In the genomic region with DNA sequence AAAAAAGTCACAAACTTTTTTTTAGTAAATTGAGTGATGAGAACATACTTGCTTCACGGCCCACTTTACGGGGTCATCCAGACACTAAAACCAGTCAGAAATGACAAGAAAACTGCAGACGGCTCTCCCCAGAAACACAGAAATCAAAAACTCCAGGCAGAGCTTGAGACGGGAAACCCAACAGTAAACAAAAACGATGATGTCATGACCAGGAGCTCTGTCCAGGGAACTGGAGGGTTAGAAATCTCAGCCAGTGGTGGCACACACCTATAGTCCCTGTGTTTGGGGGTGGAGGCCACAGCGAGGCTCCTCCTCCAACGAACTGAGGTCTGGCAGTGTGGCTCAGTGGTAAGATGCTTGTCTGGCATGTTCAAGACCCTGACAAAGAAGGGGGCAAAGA, we compare ENCODE assay signal across 20 mouse cellular contexts.
DNase-seq lines count a peak whose midpoint lies in the region; ATAC-seq and TF ChIP-seq lines count a peak whose summit lies in the region.
"Had no signal": no experiment of that assay in that cellular context is flagged by ENCODE, and none has a peak within 500 bp of the region (broad histone marks: within the 10 kb centered on the region; RNA-seq: fewer than 3 reads in every experiment).

No protein-coding gene starts in this region.

- no peaks in the 10 kb centered on the region for H3K9me3 ChIP-seq in heart, embryonic 10.5 days
- no peaks in the 10 kb centered on the region for H3K9me3 ChIP-seq in heart, embryonic 15.5 days (replicated peaks)
- no peaks in the 10 kb centered on the region for H3K9me3 ChIP-seq in kidney, postnatal 0 days (replicated peaks; ENCODE audit: low read length)
- no peaks in the 10 kb centered on the region for H3K9me3 ChIP-seq in lung, postnatal 0 days (ENCODE audit: low read length)
- H3K9me3 ChIP-seq: embryonic facial prominence, embryonic 10.5 days; forebrain, embryonic 13.5 days; hindbrain, embryonic 13.5 days had no signal

- DNase-seq in heart, embryonic 10.5 days (ENCODE audit: low spot score) = no peak
- DNase-seq in heart, postnatal 10 days = no peak
- no peak for DNase-seq in heart, adult 18-20 months
- DNase-seq in kidney, postnatal 0 days (ENCODE audit: low spot score) = peak; percentile 24
- no peak for DNase-seq in kidney, postnatal 36 days
- peak; percentile 52 for DNase-seq in lung, postnatal 0 days (ENCODE audit: low spot score)
- no peak for DNase-seq in lung, postnatal 25 days (ENCODE audit: low spot score)
- DNase-seq: adrenal gland, adult 8-10 months; B cell, adult 2 months; cerebellum, adult 2 months; cerebellum, postnatal 10 days; forebrain, postnatal 0 days; gastrocnemius, postnatal 14 days had no signal

- no peak for ATAC-seq in heart, embryonic 15.5 days (replicated peaks; ENCODE audit: insufficient number of reproducible peaks, insufficient read depth, low FRiP score, low read depth)
- ATAC-seq in kidney, postnatal 0 days (replicated peaks; ENCODE audit: low FRiP score, low read depth) = no peak
- peak; percentile 55 for ATAC-seq in lung, postnatal 0 days
- ATAC-seq: CD4-positive, CD25-positive, alpha-beta regulatory T cell, adult 4 months; forebrain, embryonic 13.5 days; forebrain, postnatal 0 days; hindbrain, postnatal 0 days had no signal

- peak overlapping the region; percentile 69; the same call in 1 of the 2 replicates for H3K27ac ChIP-seq in heart, embryonic 10.5 days
- H3K27ac ChIP-seq in heart, embryonic 15.5 days = 0 out of 2 replicates have a peak overlapping the region, but pooled peaks have one; percentile 5
- H3K27ac ChIP-seq in kidney, postnatal 0 days = no peak overlapping the region; the same call in 1 of the 2 replicates
- H3K27ac ChIP-seq in lung, postnatal 0 days (ENCODE audit: low read length) = no peak overlapping the region
- H3K27ac ChIP-seq: forebrain, embryonic 13.5 days; hindbrain, embryonic 13.5 days; hindbrain, postnatal 0 days had no signal

- H3K36me3 ChIP-seq in heart, embryonic 10.5 days = no peaks in the 10 kb centered on the region
- no peaks in the 10 kb centered on the region for H3K36me3 ChIP-seq in heart, embryonic 15.5 days
- H3K36me3 ChIP-seq in kidney, postnatal 0 days (ENCODE audit: insufficient read depth, low read length) = no peaks in the 10 kb centered on the region
- H3K36me3 ChIP-seq in lung, postnatal 0 days (ENCODE audit: insufficient read depth, low read length) = no peaks in the 10 kb centered on the region
- H3K36me3 ChIP-seq: embryonic facial prominence, embryonic 10.5 days; G1E; hindbrain, embryonic 13.5 days had no signal

- peaks cover 20% of the 10 kb centered on the region; the same call in 1 of the 2 replicates for H3K27me3 ChIP-seq in heart, embryonic 10.5 days (ENCODE audit: insufficient read depth, poor library complexity, severe bottlenecking)
- H3K27me3 ChIP-seq in heart, embryonic 15.5 days = 0 out of 2 replicates have a peak, but pooled peaks cover 12% of the 10 kb centered on the region
- H3K27me3 ChIP-seq in kidney, postnatal 0 days (ENCODE audit: insufficient read depth, low read length) = no peaks in the 10 kb centered on the region
- 0 out of 2 replicates have a peak, but pooled peaks cover 5% of the 10 kb centered on the region for H3K27me3 ChIP-seq in lung, postnatal 0 days (replicated peaks; ENCODE audit: insufficient read depth, low read length)
- H3K27me3 ChIP-seq: forebrain, embryonic 13.5 days had no signal

- no peak overlapping the region for H3K4me3 ChIP-seq in heart, embryonic 10.5 days
- H3K4me3 ChIP-seq in heart, embryonic 15.5 days = no peak overlapping the region
- H3K4me3 ChIP-seq in kidney, postnatal 0 days (replicated peaks; ENCODE audit: low read depth, low read length) = no peak overlapping the region
- H3K4me3 ChIP-seq in lung, postnatal 0 days (ENCODE audit: low read depth, low read length) = no peak overlapping the region
- H3K4me3 ChIP-seq: embryonic facial prominence, embryonic 10.5 days; forebrain, embryonic 13.5 days; hindbrain, embryonic 13.5 days had no signal

- TF ChIP-seq EP300 in lung, postnatal 0 days (IDR thresholded peaks at IDR 0.05) = no peak

- H3K9ac ChIP-seq in heart, embryonic 15.5 days = no peak overlapping the region
- no peak overlapping the region for H3K9ac ChIP-seq in kidney, postnatal 0 days (ENCODE audit: low read depth, low read length)
- no peak overlapping the region for H3K9ac ChIP-seq in lung, postnatal 0 days (replicated peaks; ENCODE audit: low read depth)
- H3K9ac ChIP-seq: forebrain, embryonic 13.5 days; forebrain, postnatal 0 days; hindbrain, embryonic 13.5 days had no signal

- peaks cover 37% of the 10 kb centered on the region for H3K4me1 ChIP-seq in heart, embryonic 10.5 days
- peaks cover 8% of the 10 kb centered on the region for H3K4me1 ChIP-seq in heart, embryonic 15.5 days (replicated peaks)
- H3K4me1 ChIP-seq in kidney, postnatal 0 days (replicated peaks; ENCODE audit: insufficient read depth, low read length) = peaks cover 17% of the 10 kb centered on the region
- H3K4me1 ChIP-seq in lung, postnatal 0 days (ENCODE audit: insufficient read depth, low read depth, low read length) = no peaks in the 10 kb centered on the region

- intact Hi-C loops in heart, postnatal 10 days (cut with DNase I) = no loop called here

- no peak overlapping the region for H3K4me2 ChIP-seq in heart, embryonic 15.5 days
- H3K4me2 ChIP-seq in kidney, postnatal 0 days (ENCODE audit: low read length) = no peak overlapping the region
- H3K4me2 ChIP-seq in lung, postnatal 0 days (replicated peaks; ENCODE audit: low read depth, low read length) = no peak overlapping the region
- H3K4me2 ChIP-seq: forebrain, embryonic 13.5 days; hindbrain, embryonic 13.5 days had no signal

- WGBS in heart, embryonic 10.5 days = 70% methylated on average over 7 of the region's 7 CpGs
- 68% methylated on average over 7 of the region's 7 CpGs for WGBS in heart, embryonic 15.5 days
- 54% methylated on average over 7 of the region's 7 CpGs for WGBS in kidney, postnatal 0 days
- 46% methylated on average over 7 of the region's 7 CpGs for WGBS in lung, postnatal 0 days

- TF ChIP-seq CTCF in kidney, postnatal 0 days (IDR thresholded peaks at IDR 0.05; ENCODE audit: low read depth) = no peak
- no peak for TF ChIP-seq CTCF in lung, postnatal 0 days (IDR thresholded peaks at IDR 0.05)

Comparison
In these comparisons a context has a peak if more than half of its experiments do, and no peak if none do; other contexts are left out.
1. DNase-seq: peak in kidney, postnatal 0 days (single experiment) and lung, postnatal 0 days (single experiment); none in heart, embryonic 10.5 days (single experiment), heart, postnatal 10 days (0 of 2), heart, adult 18-20 months (0 of 2), kidney, postnatal 36 days (0 of 2) and lung, postnatal 25 days (single experiment).
2. H3K27ac ChIP-seq: peak in heart, embryonic 10.5 days (single experiment) and heart, embryonic 15.5 days (single experiment); none in kidney, postnatal 0 days (single experiment) and lung, postnatal 0 days (single experiment).